ENCODE assay signal across 13 mouse cellular contexts in genomic region chr15:88860781-88861180, GRCm38 (mm10). TPM values are rescaled to one million over a fixed set of nuclear protein-coding genes. Genes with fewer than 3 reads are reported as not detected.
DNase-seq lines count a peak whose midpoint lies in the region; ATAC-seq and TF ChIP-seq lines count a peak whose summit lies in the region.
"Had no signal": no experiment of that assay in that cellular context is flagged by ENCODE, and none has a peak within 500 bp of the region (broad histone marks: within the 10 kb centered on the region; RNA-seq: fewer than 3 reads in every experiment).

No protein-coding gene starts in this region.

- 87% methylated on average over 3 of the region's 3 CpGs for WGBS in hindbrain, embryonic 10.5 days
- 91% methylated on average over 3 of the region's 3 CpGs for WGBS in hindbrain, embryonic 12.5 days
- WGBS in midbrain, embryonic 10.5 days, result 85% methylated on average over 3 of the region's 3 CpGs
- 94% methylated on average over 3 of the region's 3 CpGs for WGBS in midbrain, embryonic 14.5 days
- WGBS in intestine, postnatal 0 days, result 89% methylated on average over 3 of the region's 3 CpGs

- TF ChIP-seq CTCF in intestine, postnatal 0 days (IDR thresholded peaks at IDR 0.05; ENCODE audit: low read depth), result no peak

- H3K4me3 ChIP-seq in hindbrain, embryonic 10.5 days, result 0 out of 2 replicates have a peak overlapping the region, but pooled peaks have one; percentile 82
- H3K4me3 ChIP-seq in hindbrain, embryonic 12.5 days, result no peak overlapping the region
- no peak overlapping the region; the same call in 1 of the 2 replicates for H3K4me3 ChIP-seq in midbrain, embryonic 10.5 days
- no peak overlapping the region for H3K4me3 ChIP-seq in midbrain, embryonic 14.5 days (replicated peaks; ENCODE audit: low read depth, low read length)
- H3K4me3 ChIP-seq in intestine, postnatal 0 days (ENCODE audit: low read depth, low read length), result no peak overlapping the region

- no peaks in the 10 kb centered on the region for H3K9me3 ChIP-seq in hindbrain, embryonic 10.5 days
- no peaks in the 10 kb centered on the region for H3K9me3 ChIP-seq in hindbrain, embryonic 12.5 days (replicated peaks)
- H3K9me3 ChIP-seq in midbrain, embryonic 10.5 days (replicated peaks), result no peaks in the 10 kb centered on the region
- no peaks in the 10 kb centered on the region for H3K9me3 ChIP-seq in midbrain, embryonic 14.5 days (ENCODE audit: control insufficient read depth, low read length)
- H3K9me3 ChIP-seq in intestine, postnatal 0 days (ENCODE audit: control insufficient read depth), result no peaks in the 10 kb centered on the region

- H3K27ac ChIP-seq in hindbrain, embryonic 10.5 days, result no peak overlapping the region
- H3K27ac ChIP-seq in hindbrain, embryonic 12.5 days, result no peak overlapping the region
- peak overlapping the region; percentile 98; the same call in 1 of the 2 replicates for H3K27ac ChIP-seq in midbrain, embryonic 10.5 days (replicated peaks)
- H3K27ac ChIP-seq in midbrain, embryonic 14.5 days (replicated peaks; ENCODE audit: low read depth, low read length), result no peak overlapping the region
- no peak overlapping the region for H3K27ac ChIP-seq in intestine, postnatal 0 days (ENCODE audit: low read depth, low read length)

- ATAC-seq in hindbrain, embryonic 12.5 days (ENCODE audit: low FRiP score), result no peak
- no peak for ATAC-seq in midbrain, embryonic 14.5 days (ENCODE audit: low FRiP score, low TSS enrichment)
- ATAC-seq in intestine, postnatal 0 days, result no peak

- peaks cover 5% of the 10 kb centered on the region; the same call in 1 of the 2 replicates for H3K27me3 ChIP-seq in hindbrain, embryonic 10.5 days (ENCODE audit: insufficient read depth, poor library complexity, severe bottlenecking)
- H3K27me3 ChIP-seq in hindbrain, embryonic 12.5 days, result no peaks in the 10 kb centered on the region
- peaks cover 9% of the 10 kb centered on the region for H3K27me3 ChIP-seq in midbrain, embryonic 10.5 days (ENCODE audit: low read depth, poor library complexity, severe bottlenecking)
- no peaks in the 10 kb centered on the region for H3K27me3 ChIP-seq in midbrain, embryonic 14.5 days (ENCODE audit: control insufficient read depth, insufficient read depth, low read length)
- no peaks in the 10 kb centered on the region for H3K27me3 ChIP-seq in intestine, postnatal 0 days (replicated peaks; ENCODE audit: control insufficient read depth, insufficient read depth, low read length)

- no peak overlapping the region for H3K9ac ChIP-seq in hindbrain, embryonic 12.5 days
- H3K9ac ChIP-seq in midbrain, embryonic 14.5 days (replicated peaks; ENCODE audit: low read length), result no peak overlapping the region
- H3K9ac ChIP-seq in intestine, postnatal 0 days (ENCODE audit: low read depth, low read length), result no peak overlapping the region

- no peak overlapping the region for H3K4me2 ChIP-seq in hindbrain, embryonic 12.5 days (replicated peaks)
- H3K4me2 ChIP-seq in midbrain, embryonic 14.5 days (ENCODE audit: low read length), result no peak overlapping the region
- H3K4me2 ChIP-seq in intestine, postnatal 0 days (replicated peaks; ENCODE audit: low read depth), result no peak overlapping the region

- peaks cover 53% of the 10 kb centered on the region for H3K4me1 ChIP-seq in hindbrain, embryonic 10.5 days (replicated peaks)
- peaks cover 26% of the 10 kb centered on the region for H3K4me1 ChIP-seq in hindbrain, embryonic 12.5 days
- H3K4me1 ChIP-seq in midbrain, embryonic 10.5 days, result peaks cover 46% of the 10 kb centered on the region
- peaks cover 17% of the 10 kb centered on the region for H3K4me1 ChIP-seq in midbrain, embryonic 14.5 days (ENCODE audit: control insufficient read depth, insufficient read depth, low read length)
- H3K4me1 ChIP-seq in intestine, postnatal 0 days (replicated peaks; ENCODE audit: control insufficient read depth, insufficient read depth, low read length), result peaks cover 8% of the 10 kb centered on the region; the same call in 1 of the 2 replicates

- DNase-seq in adrenal gland, postnatal 14 days, result peak; percentile 21
- DNase-seq in adrenal gland, adult 8-10 months, result no peak
- no peak for DNase-seq in hindbrain, embryonic 10.5 days (ENCODE audit: low spot score)
- no peak for DNase-seq in midbrain, embryonic 10.5 days (ENCODE audit: low spot score)
- DNase-seq in midbrain, embryonic 14.5 days, result no peak
- peak; percentile 71 for DNase-seq in cerebellum, adult 9-10 months
- DNase-seq: adrenal gland, postnatal 10 days; kidney, postnatal 14 days; layer of hippocampus, postnatal 36 days; lung, postnatal 14 days; right cerebral cortex, postnatal 25 days had no signal

- H3K36me3 ChIP-seq in hindbrain, embryonic 10.5 days, result peaks cover 18% of the 10 kb centered on the region
- peaks cover 12% of the 10 kb centered on the region for H3K36me3 ChIP-seq in hindbrain, embryonic 12.5 days
- H3K36me3 ChIP-seq in midbrain, embryonic 10.5 days, result peaks cover 19% of the 10 kb centered on the region
- peaks cover 14% of the 10 kb centered on the region for H3K36me3 ChIP-seq in midbrain, embryonic 14.5 days (ENCODE audit: control insufficient read depth, insufficient read depth, low read length)
- peaks cover 17% of the 10 kb centered on the region; the same call in 1 of the 2 replicates for H3K36me3 ChIP-seq in intestine, postnatal 0 days (ENCODE audit: control insufficient read depth, insufficient read depth)

RNA-seq across cellular contexts. Expression of gene Pim3, which starts 1.2 kb away (rescaled TPM):
- 70.9 and 76.5 TPM in 2 replicates for total RNA-seq in adrenal gland, postnatal 14 days (2021)
- total RNA-seq in adrenal gland, adult 8-10 months (2022), result 100 to 1,000 TPM in 1 of 4 experiments, 10 to 100 TPM in 3; 62.7 to 164 (median 75.8) TPM
- polyA plus RNA-seq in hindbrain, embryonic 10.5 days (2016; fragmentation: Nextera tagmentation; extraction: Ambion mirVana), result 41.3 and 48.3 TPM in 2 replicates
- polyA plus RNA-seq in hindbrain, embryonic 12.5 days (2016; fragmentation: Nextera tagmentation; extraction: Ambion mirVana), result 45.3 and 48.0 TPM in 2 replicates
- polyA plus RNA-seq in midbrain, embryonic 10.5 days (2016; fragmentation: Nextera tagmentation; extraction: Ambion mirVana), result 36.9 TPM in 2 replicates
- 49.1 and 53.2 TPM in 2 replicates for polyA plus RNA-seq in midbrain, embryonic 14.5 days (2014; fragmentation: Nextera tagmentation; extraction: Ambion mirVana)
- 28.0 and 36.8 TPM in 2 replicates for polyA plus RNA-seq in intestine, postnatal 0 days (2015; fragmentation: Nextera tagmentation; extraction: Ambion mirVana)

RNA-seq across cellular contexts. Expression of gene Creld2, which starts 41.3 kb away (rescaled TPM):
- 33.0 and 35.0 TPM in 2 replicates for total RNA-seq in adrenal gland, postnatal 14 days (2021)
- total RNA-seq in adrenal gland, adult 8-10 months (2022), result 10 to 100 TPM; 40.3 to 51.5 (median 49.2) TPM
- polyA plus RNA-seq in hindbrain, embryonic 10.5 days (2016; fragmentation: Nextera tagmentation; extraction: Ambion mirVana), result 88.5 and 106 TPM in 2 replicates
- polyA plus RNA-seq in hindbrain, embryonic 12.5 days (2016; fragmentation: Nextera tagmentation; extraction: Ambion mirVana), result 65.2 and 74.8 TPM in 2 replicates
- polyA plus RNA-seq in midbrain, embryonic 10.5 days (2016; fragmentation: Nextera tagmentation; extraction: Ambion mirVana), result 94.7 and 110 TPM in 2 replicates
- 49.6 and 53.8 TPM in 2 replicates for polyA plus RNA-seq in midbrain, embryonic 14.5 days (2014; fragmentation: Nextera tagmentation; extraction: Ambion mirVana)
- polyA plus RNA-seq in intestine, postnatal 0 days (2015; fragmentation: Nextera tagmentation; extraction: Ambion mirVana), result 67.8 and 67.9 TPM in 2 replicates

RNA-seq across cellular contexts. Expression of gene Alg12, which starts 41.7 kb away (rescaled TPM):
- 14.3 and 14.8 TPM in 2 replicates for total RNA-seq in adrenal gland, postnatal 14 days (2021)
- 10 to 100 TPM; 19.3 to 22.3 (median 20.3) TPM for total RNA-seq in adrenal gland, adult 8-10 months (2022)
- polyA plus RNA-seq in hindbrain, embryonic 10.5 days (2016; fragmentation: Nextera tagmentation; extraction: Ambion mirVana), result 11.7 and 12.2 TPM in 2 replicates
- polyA plus RNA-seq in hindbrain, embryonic 12.5 days (2016; fragmentation: Nextera tagmentation; extraction: Ambion mirVana), result 9.1 and 9.9 TPM in 2 replicates
- polyA plus RNA-seq in midbrain, embryonic 10.5 days (2016; fragmentation: Nextera tagmentation; extraction: Ambion mirVana), result 11.7 and 11.9 TPM in 2 replicates
- 7.1 and 8.1 TPM in 2 replicates for polyA plus RNA-seq in midbrain, embryonic 14.5 days (2014; fragmentation: Nextera tagmentation; extraction: Ambion mirVana)
- polyA plus RNA-seq in intestine, postnatal 0 days (2015; fragmentation: Nextera tagmentation; extraction: Ambion mirVana), result 7.3 and 8.4 TPM in 2 replicates

Comparison
In these comparisons a context has a peak if more than half of its experiments do, and no peak if none do; other contexts are left out.
1. DNase-seq: peak in adrenal gland, postnatal 14 days (single experiment) and cerebellum, adult 9-10 months (single experiment); none in adrenal gland, adult 8-10 months (single experiment), hindbrain, embryonic 10.5 days (single experiment), midbrain, embryonic 10.5 days (single experiment) and midbrain, embryonic 14.5 days (single experiment).